Comparison of ENCODE assay signal across 16 mouse cellular contexts in genomic region chr9:33104623-33105074, GRCm38 (mm10).
DNase-seq lines count a peak whose midpoint lies in the region; ATAC-seq and TF ChIP-seq lines count a peak whose summit lies in the region.
"Had no signal": no experiment of that assay in that cellular context is flagged by ENCODE, and none has a peak within 500 bp of the region (broad histone marks: within the 10 kb centered on the region; RNA-seq: fewer than 3 reads in every experiment).

No protein-coding gene starts in this region.

- H3K27me3 ChIP-seq in kidney, embryonic 15.5 days: no peaks in the 10 kb centered on the region
- no peaks in the 10 kb centered on the region for H3K27me3 ChIP-seq in neural tube, embryonic 11.5 days (ENCODE audit: control insufficient read depth, insufficient read depth, low read length)
- H3K27me3 ChIP-seq in intestine, postnatal 0 days (replicated peaks; ENCODE audit: control insufficient read depth, insufficient read depth, low read length): no peaks in the 10 kb centered on the region
- H3K27me3 ChIP-seq: embryonic facial prominence, embryonic 15.5 days; forebrain, embryonic 13.5 days; megakaryocyte, embryonic 14.5 days had no signal

- peak; percentile 71; the same call in 1 of the 2 replicates for ATAC-seq in kidney, embryonic 15.5 days (replicated peaks; ENCODE audit: low FRiP score)
- ATAC-seq in neural tube, embryonic 11.5 days (ENCODE audit: insufficient read depth, low FRiP score, low TSS enrichment): no peak
- no peak for ATAC-seq in intestine, postnatal 0 days
- ATAC-seq: forebrain, embryonic 13.5 days had no signal

- H3K4me2 ChIP-seq in kidney, embryonic 15.5 days: no peak overlapping the region
- no peak overlapping the region for H3K4me2 ChIP-seq in neural tube, embryonic 11.5 days (ENCODE audit: low read depth)
- no peak overlapping the region for H3K4me2 ChIP-seq in intestine, postnatal 0 days (replicated peaks; ENCODE audit: low read depth)
- H3K4me2 ChIP-seq: embryonic facial prominence, embryonic 15.5 days; forebrain, embryonic 13.5 days had no signal

- H3K9me3 ChIP-seq in kidney, embryonic 15.5 days (replicated peaks): no peaks in the 10 kb centered on the region
- H3K9me3 ChIP-seq in neural tube, embryonic 11.5 days (ENCODE audit: control insufficient read depth, low read length): no peaks in the 10 kb centered on the region
- no peaks in the 10 kb centered on the region for H3K9me3 ChIP-seq in intestine, postnatal 0 days (ENCODE audit: control insufficient read depth)
- H3K9me3 ChIP-seq: embryonic facial prominence, embryonic 15.5 days; forebrain, embryonic 13.5 days; megakaryocyte, embryonic 14.5 days had no signal

- H3K4me1 ChIP-seq in kidney, embryonic 15.5 days: peaks cover 6% of the 10 kb centered on the region; the same call in 1 of the 2 replicates
- no peaks in the 10 kb centered on the region; the same call in 1 of the 2 replicates for H3K4me1 ChIP-seq in neural tube, embryonic 11.5 days (ENCODE audit: control insufficient read depth, insufficient read depth, low read length)
- no peaks in the 10 kb centered on the region for H3K4me1 ChIP-seq in intestine, postnatal 0 days (replicated peaks; ENCODE audit: control insufficient read depth, insufficient read depth, low read length)
- H3K4me1 ChIP-seq: embryonic facial prominence, embryonic 15.5 days had no signal

- H3K36me3 ChIP-seq in kidney, embryonic 15.5 days: no peaks in the 10 kb centered on the region
- H3K36me3 ChIP-seq in neural tube, embryonic 11.5 days (ENCODE audit: control insufficient read depth, insufficient read depth, low read length): no peaks in the 10 kb centered on the region
- H3K36me3 ChIP-seq in intestine, postnatal 0 days (ENCODE audit: control insufficient read depth, insufficient read depth): no peaks in the 10 kb centered on the region
- H3K36me3 ChIP-seq: embryonic facial prominence, embryonic 15.5 days had no signal

- H3K4me3 ChIP-seq in kidney, embryonic 15.5 days (replicated peaks): no peak overlapping the region
- H3K4me3 ChIP-seq in neural tube, embryonic 11.5 days (ENCODE audit: low read depth, low read length): no peak overlapping the region
- no peak overlapping the region for H3K4me3 ChIP-seq in intestine, postnatal 0 days (ENCODE audit: low read depth, low read length)
- H3K4me3 ChIP-seq: embryonic facial prominence, embryonic 15.5 days; forebrain, embryonic 13.5 days; megakaryocyte, embryonic 14.5 days had no signal

- no peak overlapping the region for H3K9ac ChIP-seq in kidney, embryonic 15.5 days
- no peak overlapping the region for H3K9ac ChIP-seq in neural tube, embryonic 11.5 days (ENCODE audit: low read length)
- no peak overlapping the region for H3K9ac ChIP-seq in intestine, postnatal 0 days (ENCODE audit: low read depth, low read length)
- H3K9ac ChIP-seq: embryonic facial prominence, embryonic 15.5 days; forebrain, embryonic 13.5 days; liver, embryonic 14.5 days had no signal

- TF ChIP-seq CTCF in intestine, postnatal 0 days (IDR thresholded peaks at IDR 0.05; ENCODE audit: low read depth): no peak

- no peak overlapping the region for H3K27ac ChIP-seq in kidney, embryonic 15.5 days
- no peak overlapping the region for H3K27ac ChIP-seq in neural tube, embryonic 11.5 days (ENCODE audit: low read depth, low read length)
- no peak overlapping the region for H3K27ac ChIP-seq in intestine, postnatal 0 days (ENCODE audit: low read depth, low read length)
- H3K27ac ChIP-seq: embryonic facial prominence, embryonic 15.5 days; forebrain, embryonic 13.5 days; liver, embryonic 14.5 days had no signal

- WGBS in kidney, embryonic 15.5 days: 7% methylated on average over 3 of the region's 3 CpGs
- 19% methylated on average over 3 of the region's 3 CpGs for WGBS in neural tube, embryonic 11.5 days
- WGBS in intestine, postnatal 0 days: 44% methylated on average over 3 of the region's 3 CpGs

- DNase-seq in kidney, adult 9 months: no peak
- DNase-seq in embryo, embryonic 11.5 days (ENCODE audit: low read depth, low spot score): peak; percentile 47
- peak; percentile 88 for DNase-seq in forelimb bud, embryonic 11.5 days (ENCODE audit: low read depth, low spot score)
- DNase-seq in neural tube, embryonic 11.5 days (ENCODE audit: low spot score): peak; percentile 34
- no peak for DNase-seq in frontal cortex, postnatal 25 days (ENCODE audit: low spot score in 2 of 2)
- DNase-seq: cerebellum, postnatal 10 days; heart, postnatal 4 days; kidney, adult 8-10 months; left cerebral cortex, postnatal 4 days; thymus, postnatal 4 days had no signal

Comparison
In these comparisons a context has a peak if more than half of its experiments do, and no peak if none do; other contexts are left out.
1. DNase-seq: peak in embryo, embryonic 11.5 days (single experiment), forelimb bud, embryonic 11.5 days (single experiment) and neural tube, embryonic 11.5 days (single experiment); none in kidney, adult 9 months (single experiment) and frontal cortex, postnatal 25 days (0 of 2).